Mouse (Mus musculus) embryo, embryonic 11.5 days (tissue): Measurements from ENCODE around the gene Gnb2.

Experiments used
- DNase-seq: peaks from one replicate; pipeline ENCODE4 v3.0.0-alpha.2; 2012; ENCODE audit warnings: low read depth, low spot score

The Gnb2 gene

GRCm38 (mm10) chr5:137540991-137541390 lies 7.7 kb upstream of the Gnb2 start:
- no peak for DNase-seq

- no peak for DNase-seq
Measured at GRCm38 (mm10) chr5:137539291-137539801, 6.0 kb upstream of the Gnb2 start.

- DNase-seq, result no peak
Measured at GRCm38 (mm10) chr5:137537461-137537860, 4.2 kb upstream of the Gnb2 start.

GRCm38 (mm10) chr5:137535318-137535717 lies 2.0 kb upstream of the Gnb2 start:
- no peak for DNase-seq

GRCm38 (mm10) chr5:137534762-137535161 lies 1.5 kb upstream of the Gnb2 start:
- DNase-seq, result no peak

- DNase-seq, result no peak
Measured at GRCm38 (mm10) chr5:137532808-137533116, 548 bp downstream of the Gnb2 start.

- DNase-seq, result no peak
Measured at GRCm38 (mm10) chr5:137532131-137532807, 1.0 kb downstream of the Gnb2 start.

GRCm38 (mm10) chr5:137531414-137532130 lies 1.7 kb downstream of the Gnb2 start:
- no peak for DNase-seq

GRCm38 (mm10) chr5:137530588-137531413 lies 2.5 kb downstream of the Gnb2 start:
- peak; percentile 67 for DNase-seq

- no peak for DNase-seq
Measured at GRCm38 (mm10) chr5:137530075-137530474, 3.2 kb downstream of the Gnb2 start.

GRCm38 (mm10) chr5:137529221-137529995 lies 3.9 kb downstream of the Gnb2 start:
- DNase-seq, result no peak

GRCm38 (mm10) chr5:137528247-137528968 lies 4.9 kb downstream of the Gnb2 start:
- DNase-seq, result no peak

- no peak for DNase-seq
Measured at GRCm38 (mm10) chr5:137527413-137527812, 5.9 kb downstream of the Gnb2 start.

- DNase-seq, result no peak
Measured at GRCm38 (mm10) chr5:137526192-137526936, 6.9 kb downstream of the Gnb2 start.

GRCm38 (mm10) chr5:137525511-137525910 lies 7.8 kb downstream of the Gnb2 start:
- no peak for DNase-seq

GRCm38 (mm10) chr5:137524671-137525070 lies 8.6 kb downstream of the Gnb2 start:
- DNase-seq, result no peak

GRCm38 (mm10) chr5:137524251-137524515 lies 9.1 kb downstream of the Gnb2 start:
- no peak for DNase-seq

- no peak for DNase-seq
Measured at GRCm38 (mm10) chr5:137523396-137524250, 9.7 kb downstream of the Gnb2 start.

GRCm38 (mm10) chr5:137522711-137523110 lies 10.6 kb downstream of the Gnb2 start:
- no peak for DNase-seq
